Mouse (Mus musculus) lung, adult 2 months (tissue): ENCODE results near the gene Gon7.

ENCODE experiments used
- CTCF ChIP-seq: fragments of 200-500 bp; IDR thresholded peaks from 2 replicates; pipeline ENCODE4 v1.5.1; 2011; ENCODE audit warnings: mild to moderate bottlenecking, low read length, control low read depth; ENCODE audit not compliant: insufficient read depth
- POLR2A ChIP-seq: fragments of 200-500 bp; IDR thresholded peaks from 2 replicates; pipeline ENCODE4 v1.6.1; 2011; ENCODE audit warnings: low read depth, mild to moderate bottlenecking, control low read depth, low read length, borderline replicate concordance; ENCODE audit errors: extremely low read depth

- TF ChIP-seq POLR2A (no peak), CTCF (no peak)
These were observed 15.1 kb upstream of the Gon7 start for GRCm38 (mm10) chr12:102772676-102773075.
